Mouse (Mus musculus) liver, embryonic 15.5 days (tissue): ENCODE data around the gene Lyve1. TPM values are rescaled to one million over a fixed set of nuclear protein-coding genes. Genes with fewer than 3 reads are reported as not detected.

Source experiments
- ATAC-seq: fragments of 200-750 bp; cut with Nextera tagmentation; 2 replicates; pipeline ENCODE4 v1.8.0; 2017; ENCODE audit warnings: moderate number of reproducible peaks, mild to moderate bottlenecking, moderate library complexity; ENCODE audit not compliant: insufficient read depth
- H3K27ac ChIP-seq: fragments of 300-500 bp; sonication (generic); replicated peaks from 2 replicates; pipeline ENCODE4 v1.5.1; 2015; ENCODE audit warnings: mild to moderate bottlenecking, inconsistent platforms
- H3K27me3 ChIP-seq: fragments of 300-500 bp; sonication (generic); 2 replicates; pipeline ENCODE4 v1.6.1; 2015; ENCODE audit warnings: mild to moderate bottlenecking, inconsistent platforms
- H3K36me3 ChIP-seq: fragments of 300-500 bp; sonication (generic); replicated peaks from 2 replicates; pipeline ENCODE4 v1.6.1; 2015; ENCODE audit warnings: moderate library complexity, mild to moderate bottlenecking, inconsistent platforms
- H3K4me1 ChIP-seq: fragments of 300-500 bp; sonication (generic); replicated peaks from 2 replicates; pipeline ENCODE4 v1.6.1; 2015; ENCODE audit warnings: inconsistent platforms
- H3K4me2 ChIP-seq: fragments of 300-500 bp; sonication (generic); 2 replicates; pipeline ENCODE4 v1.6.1; 2015; ENCODE audit warnings: moderate library complexity, mild to moderate bottlenecking, inconsistent platforms
- H3K4me3 ChIP-seq: fragments of 300-500 bp; sonication (generic); replicated peaks from 2 replicates; pipeline ENCODE4 v1.5.1; 2015; ENCODE audit warnings: mild to moderate bottlenecking, inconsistent platforms
- H3K9ac ChIP-seq: fragments of 300-500 bp; sonication (generic); 2 replicates; pipeline ENCODE4 v1.6.1; 2015; ENCODE audit warnings: moderate library complexity, mild to moderate bottlenecking, inconsistent platforms
- H3K9me3 ChIP-seq: fragments of 300-500 bp; sonication (generic); replicated peaks from 2 replicates; pipeline ENCODE4 v1.6.1; 2016; ENCODE audit warnings: inconsistent platforms
- WGBS: fragments of 180-500 bp; shearing (Covaris S2); methylation state at CpG from one replicate; pipeline ENCODE4 v1.1.7; 2015; ENCODE audit warnings: mixed read lengths; ENCODE audit not compliant: insufficient replicate concordance; 5-methylcytosine and 5-hydroxymethylcytosine counted together
- polyA plus RNA-seq: library from polyadenylated mRNA; unstranded; fragments of >200 nt; fragmentation: Nextera tagmentation; extraction: Ambion mirVana; gene quantifications from 2 replicates; pipeline ENCODE4 v1.2.1, GENCODE M21; 2015

The Lyve1 gene
- polyA plus RNA-seq, 1 experiment from 2014 or later = 24.1 TPM

- no peak overlapping the region for H3K4me3 ChIP-seq
- H3K9me3 ChIP-seq = no peaks in the 10 kb centered on the region
- no peak overlapping the region for H3K9ac ChIP-seq
- no peak for ATAC-seq
- no peaks in the 10 kb centered on the region for H3K27me3 ChIP-seq
- peak overlapping the region; percentile 48 for H3K27ac ChIP-seq
- H3K4me2 ChIP-seq = no peak overlapping the region
- 65% methylated on average over 8 of the region's 8 CpGs for WGBS
- H3K36me3 ChIP-seq = peaks cover 86% of the 10 kb centered on the region
- peaks cover 39% of the 10 kb centered on the region for H3K4me1 ChIP-seq
Observed at GRCm38 (mm10) chr7:110823995-110824953, 38.8 kb downstream of the Lyve1 start.

GRCm38 (mm10) chr7:110823593-110823992 lies 39.4 kb downstream of the Lyve1 start:
- Histone ChIP-seq H3K27me3 (no peaks in the 10 kb centered on the region), H3K36me3 (peaks cover 79% of the 10 kb centered on the region), H3K4me1 (peaks cover 45% of the 10 kb centered on the region), H3K9ac (no peak overlapping the region), H3K4me2 (no peak overlapping the region), H3K27ac (peak overlapping the region; percentile 48; the same call in 1 of the 2 replicates), H3K9me3 (no peaks in the 10 kb centered on the region), H3K4me3 (no peak overlapping the region)
- WGBS = 36% methylated on average over 4 of the region's 4 CpGs
- 0 out of 2 replicates have a peak, but pooled peaks have one; percentile 14 for ATAC-seq

GRCm38 (mm10) chr7:110823076-110823475 lies 40.0 kb downstream of the Lyve1 start:
- Histone ChIP-seq H3K4me2 (no peak overlapping the region), H3K36me3 (peaks cover 77% of the 10 kb centered on the region), H3K9me3 (no peaks in the 10 kb centered on the region), H3K9ac (no peak overlapping the region), H3K27ac (no peak overlapping the region), H3K4me3 (no peak overlapping the region), H3K4me1 (peaks cover 51% of the 10 kb centered on the region), H3K27me3 (no peaks in the 10 kb centered on the region)
- no peak for ATAC-seq
- WGBS = 74% methylated on average over 8 of the region's 8 CpGs

- Histone ChIP-seq H3K27ac (no peak overlapping the region), H3K4me1 (peaks cover 52% of the 10 kb centered on the region), H3K4me2 (no peak overlapping the region), H3K9ac (no peak overlapping the region), H3K27me3 (no peaks in the 10 kb centered on the region), H3K4me3 (no peak overlapping the region), H3K9me3 (no peaks in the 10 kb centered on the region), H3K36me3 (peaks cover 80% of the 10 kb centered on the region)
- no peak for ATAC-seq
- 69% methylated on average over 4 of the region's 4 CpGs for WGBS
Observed at GRCm38 (mm10) chr7:110822055-110822454, 41.0 kb downstream of the Lyve1 start.

- no peak overlapping the region for H3K9ac ChIP-seq
- H3K4me1 ChIP-seq = peaks cover 52% of the 10 kb centered on the region
- no peak overlapping the region for H3K4me2 ChIP-seq
- no peak for ATAC-seq
- WGBS = 91% methylated on average over 3 of the region's 3 CpGs
- H3K27me3 ChIP-seq = no peaks in the 10 kb centered on the region
- H3K27ac ChIP-seq = no peak overlapping the region; the same call in 1 of the 2 replicates
- H3K9me3 ChIP-seq = no peaks in the 10 kb centered on the region
- H3K4me3 ChIP-seq = no peak overlapping the region
- peaks cover 80% of the 10 kb centered on the region for H3K36me3 ChIP-seq
Observed at GRCm38 (mm10) chr7:110821653-110822052, 41.4 kb downstream of the Lyve1 start.

GRCm38 (mm10) chr7:110821068-110821467 lies 42.0 kb downstream of the Lyve1 start:
- Histone ChIP-seq H3K9me3 (no peaks in the 10 kb centered on the region), H3K27ac (no peak overlapping the region), H3K4me1 (peaks cover 52% of the 10 kb centered on the region), H3K27me3 (no peaks in the 10 kb centered on the region), H3K9ac (no peak overlapping the region), H3K4me2 (no peak overlapping the region), H3K4me3 (no peak overlapping the region), H3K36me3 (peaks cover 74% of the 10 kb centered on the region)
- ATAC-seq = no peak
- 49% methylated on average over 5 of the region's 5 CpGs for WGBS

GRCm38 (mm10) chr7:110818787-110819350 lies 44.2 kb downstream of the Lyve1 start:
- no peak overlapping the region for H3K4me3 ChIP-seq
- peaks cover 48% of the 10 kb centered on the region for H3K4me1 ChIP-seq
- peak overlapping the region; percentile 45 for H3K4me2 ChIP-seq
- H3K27ac ChIP-seq = peak overlapping the region; percentile 80
- no peaks in the 10 kb centered on the region for H3K27me3 ChIP-seq
- ATAC-seq = peak; percentile 89
- H3K9me3 ChIP-seq = no peaks in the 10 kb centered on the region
- H3K36me3 ChIP-seq = peaks cover 71% of the 10 kb centered on the region
- no peak overlapping the region for H3K9ac ChIP-seq
- WGBS = 25% methylated on average over 11 of the region's 11 CpGs

GRCm38 (mm10) chr7:110818206-110818605 lies 44.8 kb downstream of the Lyve1 start:
- peak overlapping the region; percentile 45; the same call in 1 of the 2 replicates for H3K4me2 ChIP-seq
- H3K27me3 ChIP-seq = no peaks in the 10 kb centered on the region
- H3K36me3 ChIP-seq = peaks cover 71% of the 10 kb centered on the region
- no peak overlapping the region for H3K4me3 ChIP-seq
- H3K9me3 ChIP-seq = no peaks in the 10 kb centered on the region
- no peak for ATAC-seq
- WGBS = 76% methylated on average over 6 of the region's 6 CpGs
- peak overlapping the region; percentile 80 for H3K27ac ChIP-seq
- no peak overlapping the region for H3K9ac ChIP-seq
- H3K4me1 ChIP-seq = peaks cover 45% of the 10 kb centered on the region

GRCm38 (mm10) chr7:110816037-110816436 lies 47.0 kb downstream of the Lyve1 start:
- Histone ChIP-seq H3K27ac (no peak overlapping the region), H3K36me3 (peaks cover 73% of the 10 kb centered on the region), H3K4me2 (no peak overlapping the region), H3K27me3 (no peaks in the 10 kb centered on the region), H3K4me1 (peaks cover 34% of the 10 kb centered on the region), H3K9me3 (no peaks in the 10 kb centered on the region), H3K4me3 (no peak overlapping the region), H3K9ac (no peak overlapping the region)
- no peak for ATAC-seq
- 66% methylated on average over 5 of the region's 5 CpGs for WGBS

GRCm38 (mm10) chr7:110813983-110814382 lies 49.1 kb downstream of the Lyve1 start:
- Histone ChIP-seq H3K9me3 (no peaks in the 10 kb centered on the region), H3K4me2 (no peak overlapping the region), H3K36me3 (peaks cover 85% of the 10 kb centered on the region), H3K9ac (no peak overlapping the region), H3K27me3 (no peaks in the 10 kb centered on the region), H3K4me1 (peaks cover 16% of the 10 kb centered on the region), H3K4me3 (no peak overlapping the region), H3K27ac (0 out of 2 replicates have a peak overlapping the region, but pooled peaks have one; percentile 38)
- ATAC-seq = no peak
- 39% methylated on average over 1 of the region's 1 CpGs for WGBS

GRCm38 (mm10) chr7:110811529-110811928 lies 51.5 kb downstream of the Lyve1 start:
- no peaks in the 10 kb centered on the region for H3K27me3 ChIP-seq
- WGBS = 79% methylated on average over 5 of the region's 5 CpGs
- no peak overlapping the region for H3K4me2 ChIP-seq
- 0 out of 2 replicates have a peak, but pooled peaks cover 5% of the 10 kb centered on the region for H3K4me1 ChIP-seq
- no peaks in the 10 kb centered on the region for H3K9me3 ChIP-seq
- H3K27ac ChIP-seq = no peak overlapping the region
- no peak for ATAC-seq
- H3K4me3 ChIP-seq = no peak overlapping the region
- H3K36me3 ChIP-seq = peaks cover 91% of the 10 kb centered on the region
- H3K9ac ChIP-seq = no peak overlapping the region
